Mouse (Mus musculus) ES-E14 (cell line): ENCODE results near the gene Proser2.

Experiments used
- CHD2 ChIP-seq: IDR thresholded peaks from 2 replicates; pipeline ENCODE4 v1.6.1; 2014; ENCODE audit warnings: mild to moderate bottlenecking, low read depth, low read length, inconsistent platforms
- MAFK ChIP-seq: IDR thresholded peaks from 2 replicates; pipeline ENCODE4 v1.6.1; 2014; ENCODE audit warnings: mild to moderate bottlenecking, low read depth, low read length, inconsistent platforms; ENCODE audit not compliant: insufficient read depth
- ZC3H11A ChIP-seq: IDR thresholded peaks from 2 replicates; pipeline ENCODE4 v1.6.1; 2012; ENCODE audit warnings: low read depth, mild to moderate bottlenecking, inconsistent platforms, low read length, borderline replicate concordance
- ZNF384 ChIP-seq: IDR thresholded peaks from 2 replicates; pipeline ENCODE4 v1.6.1; 2012; ENCODE audit warnings: low read depth, low read length, inconsistent platforms

DNA sequence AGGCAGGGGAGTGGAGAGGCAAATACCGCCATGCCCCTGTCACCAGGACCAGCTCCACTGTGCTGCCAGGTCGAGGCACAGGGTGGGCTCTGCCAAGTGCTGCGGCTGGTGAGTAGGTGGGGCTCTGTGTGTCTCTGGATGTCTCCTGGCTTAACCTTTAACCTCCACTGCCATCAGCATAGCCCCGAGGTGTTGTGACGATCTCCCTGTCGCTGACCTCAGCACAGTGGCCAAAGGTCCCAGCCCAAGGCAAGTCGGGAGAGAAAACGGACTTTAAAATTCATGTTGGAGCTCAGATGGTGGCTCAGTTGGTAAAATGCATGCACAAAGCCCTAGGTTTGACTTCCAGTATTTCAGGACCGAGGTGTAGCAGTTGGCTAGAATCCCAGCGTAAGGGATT is 15.6 kb upstream of the Proser2 start:
- TF ChIP-seq ZNF384 (no peak), MAFK (no peak), CHD2 (no peak), ZC3H11A (no peak)
